Mouse (Mus musculus): ENCODE measurements around the gene Adig.

The Adig gene

GRCm38 (mm10) chr2:158501836-158502812 lies at the start of gene Adig:
Gene Adig (plus strand): TSS chr2:158502612.
- no peak for DNase-seq (ENCODE audit: extremely low spot score, low read depth, low spot score)

- no peak for DNase-seq (ENCODE audit: extremely low spot score, low read depth, low spot score)
Observed at GRCm38 (mm10) chr2:158456451-158456850, 46.0 kb upstream of the Adig start.

DNA sequence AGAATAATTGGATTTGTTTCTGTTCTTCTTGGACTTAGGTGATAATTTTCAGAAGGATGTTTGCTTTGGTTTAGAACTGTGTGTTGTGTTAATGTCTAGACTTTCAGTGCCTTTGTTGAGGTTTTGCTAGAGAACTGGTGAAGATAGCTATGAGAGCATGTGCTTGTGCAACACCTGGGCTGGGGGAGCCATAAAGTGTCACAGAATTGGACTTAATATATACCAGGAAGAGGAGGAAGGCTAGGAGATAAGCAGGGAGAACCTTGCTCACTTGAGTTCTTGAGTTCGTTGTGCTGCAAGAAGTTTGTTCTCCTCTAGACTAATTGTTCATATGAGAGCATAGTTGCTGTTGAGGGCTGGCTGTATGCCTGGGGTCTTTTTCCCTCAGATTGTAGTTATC lies 44.8 kb upstream of the Adig start:
- no peak for DNase-seq (ENCODE audit: extremely low spot score, low read depth, low spot score)

DNA sequence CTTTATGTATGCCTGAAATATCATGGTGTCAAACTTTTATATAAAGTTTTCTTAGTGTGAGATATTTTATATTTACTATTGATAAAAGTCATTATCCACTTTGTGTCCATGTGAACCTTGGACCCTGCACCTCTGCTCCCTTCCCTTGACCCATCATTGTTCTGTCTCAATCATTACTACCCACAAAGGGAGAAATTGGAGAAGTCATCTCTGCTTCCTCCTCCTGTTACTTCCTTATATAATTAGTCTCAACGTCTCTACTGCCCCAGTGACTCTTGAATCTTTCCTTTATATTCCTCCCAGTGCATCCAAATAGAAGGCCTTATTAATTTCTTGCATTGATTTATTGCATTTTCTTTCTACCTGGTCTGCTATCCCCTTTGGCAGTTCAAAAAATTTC lies 40.0 kb upstream of the Adig start:
- no peak for DNase-seq (ENCODE audit: extremely low spot score, low read depth, low spot score)

GRCm38 (mm10) chr2:158474159-158474558 lies 28.3 kb upstream of the Adig start:
- no peak for DNase-seq (ENCODE audit: extremely low spot score, low read depth, low spot score)

DNA sequence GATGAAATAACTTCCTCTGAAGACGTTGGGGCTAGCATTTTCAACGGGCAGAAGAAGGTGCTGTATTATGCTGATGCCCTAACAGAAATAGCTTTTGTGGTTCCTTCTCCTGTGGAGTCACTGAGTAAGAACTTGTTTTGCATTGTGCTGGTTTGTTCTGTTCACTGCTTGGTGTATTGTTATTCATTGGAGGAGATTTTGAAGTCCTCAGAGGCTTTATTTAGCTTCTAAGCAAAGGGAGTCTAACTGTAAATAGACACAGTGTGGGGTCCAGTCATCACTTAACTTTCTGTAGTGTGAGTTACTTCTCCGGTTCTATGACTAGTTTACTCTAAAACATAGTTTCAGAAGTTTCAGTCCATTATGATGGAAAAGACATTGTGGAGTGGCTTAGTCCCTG lies 24.8 kb upstream of the Adig start:
- no peak for DNase-seq (ENCODE audit: extremely low spot score, low read depth, low spot score)

DNA sequence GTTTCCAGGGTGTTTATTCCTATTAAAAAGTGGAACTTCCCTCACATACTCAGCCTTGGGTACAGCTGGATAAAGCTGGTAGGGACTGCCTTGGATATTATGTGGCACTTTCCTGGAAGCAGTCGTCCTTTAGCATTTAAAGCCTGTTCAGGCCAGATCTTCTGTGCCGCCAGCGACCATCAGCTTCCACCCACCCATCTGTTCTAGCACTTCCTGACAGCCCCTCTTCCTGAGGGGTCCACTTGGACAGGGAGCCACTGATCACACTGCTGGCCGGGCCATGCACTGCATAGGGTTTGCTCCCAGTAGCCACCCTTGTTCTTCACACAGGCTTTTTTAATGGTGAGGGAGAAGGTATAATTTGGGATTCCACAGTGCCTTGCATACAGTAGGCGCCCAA lies 4.0 kb upstream of the Adig start:
- no peak for DNase-seq (ENCODE audit: extremely low spot score, low read depth, low spot score)

- DNase-seq (ENCODE audit: extremely low spot score, low read depth, low spot score), result no peak
Observed at GRCm38 (mm10) chr2:158503226-158503625, 814 bp downstream of the Adig start.

GRCm38 (mm10) chr2:158503671-158504070 lies 1.3 kb downstream of the Adig start:
- DNase-seq (ENCODE audit: extremely low spot score, low read depth, low spot score), result no peak

- DNase-seq (ENCODE audit: extremely low spot score, low read depth, low spot score), result no peak
Observed at GRCm38 (mm10) chr2:158506475-158506874, 4.1 kb downstream of the Adig start.

- no peak for DNase-seq (ENCODE audit: extremely low spot score, low read depth, low spot score)
Observed at GRCm38 (mm10) chr2:158507046-158507445, 4.6 kb downstream of the Adig start.

GRCm38 (mm10) chr2:158510665-158511064 lies 8.3 kb downstream of the Adig start:
- no peak for DNase-seq (ENCODE audit: extremely low spot score, low read depth, low spot score)

DNA sequence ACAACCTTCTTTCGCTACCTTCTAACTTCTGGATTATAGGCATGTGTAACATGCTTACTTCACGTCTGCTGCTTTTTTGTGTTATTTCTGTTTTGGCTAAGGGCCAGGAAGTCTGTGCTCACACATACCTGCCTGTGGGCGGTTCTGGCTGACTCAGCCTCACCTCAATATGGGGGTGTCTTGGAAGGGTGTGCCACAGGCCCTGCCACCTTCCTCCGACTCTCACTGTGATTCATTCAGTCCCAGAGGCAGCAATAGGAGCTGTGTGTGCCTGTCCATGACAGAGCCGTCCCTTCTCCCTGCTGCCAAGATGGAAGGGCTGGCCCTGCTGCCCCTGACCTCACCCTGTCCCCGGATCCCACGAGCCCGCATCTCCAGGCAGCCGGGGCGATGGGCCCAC lies 10.1 kb downstream of the Adig start, which contains the start of gene Arhgap40:
Arhgap40 (plus strand) TSS at position 269 of the 400 bp plus-strand sequence.
- DNase-seq (ENCODE audit: extremely low spot score, low read depth, low spot score), result no peak

GRCm38 (mm10) chr2:158513821-158514336 lies 11.5 kb downstream of the Adig start:
- DNase-seq (ENCODE audit: extremely low spot score, low read depth, low spot score), result no peak

- DNase-seq (ENCODE audit: extremely low spot score, low read depth, low spot score), result no peak
Observed at GRCm38 (mm10) chr2:158518583-158518982, 16.2 kb downstream of the Adig start.

GRCm38 (mm10) chr2:158519071-158519470 lies 16.7 kb downstream of the Adig start:
- no peak for DNase-seq (ENCODE audit: extremely low spot score, low read depth, low spot score)

DNA sequence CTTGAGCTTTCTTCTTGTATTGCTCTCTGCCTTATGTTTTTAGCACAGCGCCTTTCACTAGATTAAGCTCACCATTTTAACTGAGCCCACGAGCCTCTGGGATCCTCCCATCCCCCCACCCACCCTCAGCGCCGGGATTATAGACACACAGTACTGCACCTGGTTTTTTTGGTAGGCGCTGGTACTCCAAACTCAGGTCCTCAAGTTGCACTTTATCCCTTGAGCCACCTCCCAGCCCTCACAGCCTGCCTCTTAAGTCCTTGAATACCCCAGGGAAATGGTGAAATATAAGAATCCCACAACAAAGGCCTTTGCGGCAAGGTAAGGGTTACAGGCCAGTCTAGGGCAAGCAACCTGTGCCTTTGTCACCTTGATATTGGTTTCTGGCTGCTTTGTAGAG lies 17.4 kb downstream of the Adig start:
- no peak for DNase-seq (ENCODE audit: extremely low spot score, low read depth, low spot score)

- no peak for DNase-seq (ENCODE audit: extremely low spot score, low read depth, low spot score)
Observed at GRCm38 (mm10) chr2:158523060-158523459, 20.6 kb downstream of the Adig start.

DNA sequence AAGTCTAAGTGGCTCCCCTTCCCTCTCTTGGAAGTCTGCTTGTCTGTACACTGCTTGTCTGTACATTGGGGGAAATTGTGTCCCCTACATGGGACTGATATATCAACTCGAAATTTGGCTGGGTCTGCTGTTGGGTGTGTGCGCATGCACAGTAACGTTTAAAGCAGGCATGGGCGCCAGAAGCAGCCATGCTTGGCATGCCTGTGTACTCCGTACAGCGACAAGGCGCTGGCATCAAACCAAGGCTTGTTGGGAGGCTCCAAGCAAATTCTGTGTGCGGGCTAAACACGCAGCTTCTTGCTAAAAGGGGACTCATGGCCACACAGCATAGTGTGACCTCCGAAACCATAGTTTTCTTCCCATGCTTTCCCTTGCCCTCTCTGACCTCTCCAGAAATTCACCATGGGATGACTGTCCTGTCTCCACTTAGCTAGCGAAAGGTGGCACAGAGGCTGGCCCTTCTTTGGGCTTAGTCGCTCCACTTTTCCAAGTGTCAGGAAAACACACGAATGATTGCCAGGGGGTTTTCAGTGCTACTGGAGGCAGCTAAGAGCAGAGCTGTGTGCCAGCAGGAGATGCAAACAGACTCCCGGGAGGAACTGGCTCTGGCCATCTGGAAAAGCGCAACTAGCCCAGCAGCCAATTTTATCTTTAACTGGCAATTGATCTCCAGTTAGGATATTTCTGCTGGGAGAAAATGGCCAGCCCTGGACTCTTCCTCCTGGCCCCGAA lies 21.9 kb downstream of the Adig start:
- no peak for DNase-seq (ENCODE audit: extremely low spot score, low read depth, low spot score)

GRCm38 (mm10) chr2:158534090-158534489 lies 31.7 kb downstream of the Adig start:
- no peak for DNase-seq (ENCODE audit: extremely low spot score, low read depth, low spot score)

DNA sequence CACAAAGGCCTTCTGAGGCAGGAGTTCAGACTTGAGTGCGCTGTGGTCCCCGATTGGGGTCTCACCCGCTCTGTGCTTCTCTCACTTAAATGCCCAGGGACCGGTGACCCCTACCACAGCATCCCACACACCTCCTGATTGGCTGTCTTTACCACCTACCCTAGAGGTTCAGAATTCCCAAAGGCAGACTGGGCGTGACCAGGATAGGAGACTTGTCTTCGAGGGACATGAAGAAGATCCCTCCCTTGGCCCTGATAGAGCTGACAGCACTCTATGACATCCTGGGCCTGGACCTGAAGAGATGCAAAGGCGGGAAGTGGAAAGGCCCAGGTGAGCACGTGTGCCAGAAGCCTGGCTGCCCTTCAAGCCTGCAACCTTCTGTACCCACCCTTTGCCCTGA lies 32.1 kb downstream of the Adig start:
- DNase-seq (ENCODE audit: extremely low spot score, low read depth, low spot score), result no peak

All from hindlimb bud, embryonic 11.5 days (tissue).